Mouse (Mus musculus) embryo, embryonic 10 days (tissue): ENCODE measurements at regions not wholly inside any gene's neighbourhood (a gene's known extent, or its start where the extent isn't known, plus 50 kb on each side); places are given as distances from the start of the nearest gene placed in this dataset.

Experiments used
- DNase-seq: peaks from one replicate; pipeline ENCODE4 v3.0.0-alpha.2; 2015; ENCODE audit warnings: low spot score

DNA sequence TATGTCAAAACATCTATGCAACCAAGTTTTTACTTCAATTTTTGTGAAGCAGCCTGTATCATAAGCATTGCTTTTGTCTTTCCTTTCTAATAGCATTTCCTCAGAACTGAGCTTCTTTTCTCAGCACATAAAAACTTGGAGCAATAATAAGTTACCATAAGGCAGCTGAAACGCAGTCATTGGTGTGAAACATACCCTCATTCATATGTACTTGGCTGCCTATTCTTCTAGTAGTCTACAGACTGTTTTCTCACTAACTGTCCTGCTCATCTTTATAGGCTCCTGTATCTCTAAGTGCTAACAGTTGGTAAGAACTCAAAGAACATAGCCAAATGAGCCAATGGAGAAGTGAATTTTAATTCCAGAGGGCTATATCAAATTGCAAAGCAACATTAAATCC is 454.6 kb upstream of the Ptprd start:
- no peak for DNase-seq

DNA sequence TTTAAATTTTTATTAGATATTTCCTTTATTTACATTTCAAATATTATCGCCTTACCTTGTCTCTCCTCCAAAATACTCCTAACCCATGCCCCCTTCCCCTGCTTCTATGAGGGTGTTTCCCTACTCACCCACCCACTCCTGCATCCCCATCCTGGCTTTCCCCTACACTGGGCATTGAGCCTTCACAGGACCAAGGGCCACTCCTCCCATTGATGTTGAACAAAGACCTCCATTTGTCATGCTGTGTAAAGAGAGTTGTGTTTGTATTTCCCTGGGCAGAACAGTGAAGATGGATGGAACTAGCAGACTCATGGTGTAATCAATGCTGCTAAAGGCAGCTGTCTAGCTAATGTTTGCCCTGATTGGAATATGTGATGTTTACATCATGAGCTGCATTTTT is 431.0 kb upstream of the Ptprd start:
- peak; percentile 31 for DNase-seq

DNA sequence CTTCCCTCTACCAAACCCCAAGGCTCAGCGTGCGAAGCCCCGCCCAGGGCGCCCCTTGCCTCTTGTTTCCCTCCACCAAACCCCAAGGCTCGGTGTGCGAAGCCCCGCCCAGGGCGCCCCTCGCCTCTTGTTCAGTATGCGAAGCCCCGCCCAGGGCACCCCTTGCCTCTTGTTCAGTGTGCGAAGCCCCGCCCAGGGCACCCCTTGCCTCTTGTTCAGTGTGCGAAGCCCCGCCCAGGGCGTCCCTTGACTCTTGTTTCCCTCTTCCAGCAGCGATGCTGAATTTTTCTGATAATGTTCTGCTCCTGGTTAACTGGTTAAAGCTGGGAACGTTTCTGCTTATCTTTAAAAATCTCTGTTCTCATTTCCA is 394.7 kb upstream of the Ptprd start:
- peak; percentile 12 for DNase-seq

DNA sequence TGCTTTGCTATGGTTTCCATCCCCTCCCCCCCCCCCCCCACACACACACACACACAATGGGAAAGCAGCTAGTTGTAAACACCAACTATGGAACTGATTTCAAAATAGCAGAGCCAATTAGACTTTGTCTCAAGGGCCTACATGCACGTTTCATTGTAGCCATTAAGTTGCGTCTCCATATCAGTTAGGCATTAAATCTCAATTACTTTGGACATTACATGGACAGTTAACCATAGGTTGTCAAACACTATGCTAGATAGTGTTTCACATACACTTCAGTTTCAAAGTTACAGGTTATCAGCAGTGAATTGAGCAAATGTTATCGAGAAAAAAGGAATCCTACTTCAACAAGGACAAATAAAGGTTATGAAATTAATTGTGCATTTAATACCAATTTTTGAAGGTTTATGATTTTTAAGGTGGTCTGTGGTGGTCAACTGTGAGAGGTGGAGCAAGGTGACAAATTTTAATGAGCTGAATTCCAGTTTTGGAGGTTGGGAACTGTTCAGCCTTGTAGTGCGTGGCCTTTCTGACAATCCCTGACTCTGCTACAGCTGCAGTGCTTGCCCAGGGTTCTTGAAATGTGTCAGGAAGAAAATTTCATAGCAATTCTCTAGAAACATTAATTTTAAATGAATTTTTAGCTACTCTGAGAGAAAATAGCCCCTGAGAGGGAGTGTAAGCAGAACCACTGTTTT is 394.2 kb upstream of the Ptprd start:
- no peak for DNase-seq

DNA sequence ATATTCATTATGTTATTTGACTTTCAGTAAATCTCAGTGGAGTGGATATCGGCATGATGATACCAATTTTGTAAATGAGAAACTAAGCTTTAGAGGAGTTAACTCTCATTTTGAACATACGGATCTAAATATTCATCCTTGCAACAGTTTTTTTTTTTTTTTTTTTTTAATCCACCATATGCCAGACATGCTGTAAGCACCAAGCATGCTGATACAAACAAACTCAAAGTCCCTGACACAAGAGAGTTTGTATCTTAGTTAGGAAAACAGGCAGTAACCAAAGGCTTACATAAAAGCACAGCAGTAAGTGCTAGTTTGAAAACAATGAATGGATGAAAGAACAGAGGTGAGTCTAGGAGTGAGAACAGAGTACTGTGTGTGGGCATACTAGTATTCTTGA is 369.8 kb upstream of the Ptprd start:
- DNase-seq: no peak

DNA sequence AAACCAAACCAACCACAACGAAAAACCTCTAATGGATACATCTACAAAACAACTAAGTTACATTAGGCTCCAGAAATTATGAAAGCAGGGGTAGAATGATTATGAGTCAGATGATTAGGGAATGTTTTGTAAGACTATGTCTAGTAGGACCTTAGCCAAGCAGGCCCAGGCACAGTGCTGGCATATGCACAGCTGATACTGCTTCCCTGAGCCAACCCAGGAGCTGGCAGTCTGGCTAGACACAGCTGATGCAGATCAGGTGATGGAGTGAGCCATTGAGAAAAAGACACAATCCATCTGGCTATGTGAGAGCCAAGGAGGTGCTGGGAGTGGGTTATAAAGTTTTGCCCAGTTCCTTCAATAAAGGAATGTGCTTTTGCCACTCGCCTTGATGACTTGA is 353.6 kb upstream of the Ptprd start:
- DNase-seq: no peak
